Mouse (Mus musculus): Measurements from ENCODE around the gene Rtn1. TPM values are rescaled to one million over a fixed set of nuclear protein-coding genes. Genes with fewer than 3 reads are reported as not detected.

Gene Rtn1
- total and polyA plus RNA-seq, 2 experiments, result 0.46 to 0.76 TPM

DNA sequence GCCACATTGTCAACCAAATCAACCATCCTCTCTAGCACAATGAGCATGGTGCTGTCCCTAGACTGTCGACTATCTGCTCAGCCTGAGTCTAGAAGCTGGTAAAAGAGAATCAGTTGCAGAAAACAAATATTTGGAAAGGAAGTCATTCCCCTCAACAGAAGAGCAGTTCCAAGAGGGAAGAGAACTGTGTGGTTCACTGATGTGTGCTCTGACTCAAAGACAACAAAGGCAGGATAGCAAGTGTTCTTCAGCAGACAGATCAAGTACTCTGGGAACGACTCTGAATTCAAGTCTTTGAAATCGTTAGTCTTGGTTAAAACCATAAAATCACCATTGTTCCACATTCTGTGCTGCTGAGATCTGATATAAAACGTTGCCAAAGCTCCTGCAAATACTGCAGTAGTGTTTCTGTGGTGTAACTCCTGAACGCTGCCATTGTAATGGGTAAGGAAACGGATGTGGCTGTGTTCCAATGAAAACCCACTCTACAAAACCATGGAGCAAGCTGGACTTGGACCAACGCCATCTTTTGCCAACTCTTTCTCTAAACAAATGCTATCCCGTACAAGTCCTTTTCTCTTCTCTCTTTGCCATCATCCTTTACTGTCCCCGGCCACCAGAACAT is 24.5 kb upstream of the Rtn1 start:
- WGBS, result 59% methylated on average over 9 of the region's 9 CpGs
- Histone ChIP-seq H3K36me3 (ENCODE audit: control insufficient read depth, insufficient read depth, low read length) (no peaks in the 10 kb centered on the region), H3K4me1 (ENCODE audit: control insufficient read depth, insufficient read depth, low read length) (no peaks in the 10 kb centered on the region), H3K9ac (ENCODE audit: low read depth, low read length) (no peak overlapping the region), H3K27me3 (ENCODE audit: control insufficient read depth, insufficient read depth, low read length) (no peaks in the 10 kb centered on the region), H3K79me2 (ENCODE audit: control insufficient read depth, insufficient read depth, low read length) (no peaks in the 10 kb centered on the region), H3K27ac (replicated peaks; ENCODE audit: insufficient read depth, low read depth, low read length) (no peak overlapping the region), H3K4me3 (ENCODE audit: insufficient read depth, low read depth, low read length) (no peak overlapping the region)
- no peak for DNase-seq (ENCODE audit: extremely low read depth, low read depth, low spot score)
- no peak for TF ChIP-seq POLR2A (IDR thresholded peaks at IDR 0.05; ENCODE audit: extremely low read depth, insufficient read depth, low read length)

- no peak for DNase-seq (ENCODE audit: extremely low read depth, low read depth, low spot score)
- TF ChIP-seq POLR2A (IDR thresholded peaks at IDR 0.05; ENCODE audit: extremely low read depth, insufficient read depth, low read length) (no peak), CTCF (IDR thresholded peaks at IDR 0.05; ENCODE audit: low read depth, low read length) (no peak)
Measured at GRCm38 (mm10) chr12:72432209-72432608, 23.4 kb upstream of the Rtn1 start.

DNA sequence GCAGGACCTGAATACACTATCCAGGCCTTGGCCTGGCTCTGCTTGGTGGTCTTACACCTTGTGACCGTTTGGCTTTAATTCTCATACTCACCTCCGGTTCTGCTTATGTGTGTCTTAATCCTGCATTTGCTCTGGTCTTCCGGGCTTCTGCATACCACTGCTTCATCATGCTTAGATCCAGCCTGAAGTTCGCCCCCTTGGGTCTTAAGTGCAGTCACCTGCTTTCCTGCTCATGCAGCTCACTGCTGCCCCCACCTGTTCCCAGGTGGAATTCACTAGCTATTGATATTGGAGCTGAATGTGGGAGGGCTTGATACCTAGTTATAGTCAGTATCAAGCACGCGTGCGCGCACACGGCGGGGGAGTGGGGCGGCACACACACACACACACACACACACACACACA is 18.9 kb upstream of the Rtn1 start:
- TF ChIP-seq POLR2A (IDR thresholded peaks at IDR 0.05; ENCODE audit: extremely low read depth, insufficient read depth, low read length) (no peak), CTCF (IDR thresholded peaks at IDR 0.05; ENCODE audit: low read depth, low read length) (peak; percentile 85)
- WGBS, result 17% methylated on average over 11 of the region's 11 CpGs
- Histone ChIP-seq H3K27me3 (ENCODE audit: control insufficient read depth, insufficient read depth, low read length) (no peaks in the 10 kb centered on the region), H3K79me2 (ENCODE audit: control insufficient read depth, insufficient read depth, low read length) (no peaks in the 10 kb centered on the region), H3K36me3 (ENCODE audit: control insufficient read depth, insufficient read depth, low read length) (no peaks in the 10 kb centered on the region), H3K4me1 (ENCODE audit: control insufficient read depth, insufficient read depth, low read length) (no peaks in the 10 kb centered on the region), H3K9ac (ENCODE audit: low read depth, low read length) (no peak overlapping the region), H3K4me3 (ENCODE audit: insufficient read depth, low read depth, low read length) (no peak overlapping the region), H3K27ac (replicated peaks; ENCODE audit: insufficient read depth, low read depth, low read length) (no peak overlapping the region)
- DNase-seq (ENCODE audit: extremely low read depth, low read depth, low spot score), result peak; percentile 36

More at GRCm38 (mm10) chr12:72432209-72432608, 23.4 kb upstream of the Rtn1 start:
- WGBS, result 85% methylated on average over 4 of the region's 4 CpGs
- Histone ChIP-seq H3K79me2 (ENCODE audit: control insufficient read depth, insufficient read depth, low read length) (no peaks in the 10 kb centered on the region), H3K4me1 (ENCODE audit: control insufficient read depth, insufficient read depth, low read length) (no peaks in the 10 kb centered on the region), H3K36me3 (ENCODE audit: control insufficient read depth, insufficient read depth, low read length) (no peaks in the 10 kb centered on the region), H3K27ac (replicated peaks; ENCODE audit: insufficient read depth, low read depth, low read length) (no peak overlapping the region), H3K27me3 (ENCODE audit: control insufficient read depth, insufficient read depth, low read length) (no peaks in the 10 kb centered on the region), H3K4me3 (ENCODE audit: insufficient read depth, low read depth, low read length) (no peak overlapping the region), H3K9ac (ENCODE audit: low read depth, low read length) (no peak overlapping the region)

DNA sequence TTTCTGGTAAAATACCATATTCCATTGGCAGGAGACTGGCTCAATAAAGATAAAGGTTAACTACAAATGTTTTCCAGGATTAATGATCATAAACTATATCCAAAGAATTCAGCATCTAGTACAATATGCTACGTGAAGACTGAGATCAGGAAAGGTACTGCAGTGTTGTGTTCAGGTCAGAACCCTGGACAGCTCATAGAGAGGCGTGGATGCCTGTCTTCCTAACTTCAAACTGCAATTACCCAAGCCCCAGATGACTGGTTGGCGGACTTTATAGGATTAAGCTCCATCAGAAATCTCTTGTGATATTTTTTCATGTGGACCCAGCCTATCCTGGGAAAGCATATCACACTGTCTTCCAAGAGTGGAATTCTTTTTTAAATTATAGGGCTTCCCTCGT is 13.8 kb upstream of the Rtn1 start:
- Histone ChIP-seq H3K36me3 (ENCODE audit: control insufficient read depth, insufficient read depth, low read length) (no peaks in the 10 kb centered on the region), H3K27ac (replicated peaks; ENCODE audit: insufficient read depth, low read depth, low read length) (no peak overlapping the region), H3K4me3 (ENCODE audit: insufficient read depth, low read depth, low read length) (no peak overlapping the region), H3K4me1 (ENCODE audit: control insufficient read depth, insufficient read depth, low read length) (no peaks in the 10 kb centered on the region), H3K79me2 (ENCODE audit: control insufficient read depth, insufficient read depth, low read length) (no peaks in the 10 kb centered on the region), H3K9ac (ENCODE audit: low read depth, low read length) (no peak overlapping the region), H3K27me3 (ENCODE audit: control insufficient read depth, insufficient read depth, low read length) (peaks cover 7% of the 10 kb centered on the region; the same call in 1 of the 2 replicates)
- no peak for DNase-seq (ENCODE audit: extremely low read depth, low read depth, low spot score)
- TF ChIP-seq POLR2A (IDR thresholded peaks at IDR 0.05; ENCODE audit: extremely low read depth, insufficient read depth, low read length), result no peak
- no peak for TF ChIP-seq CTCF (IDR thresholded peaks at IDR 0.05; ENCODE audit: low read depth, low read length)
- 46% methylated on average over 4 of the region's 4 CpGs for WGBS

DNA sequence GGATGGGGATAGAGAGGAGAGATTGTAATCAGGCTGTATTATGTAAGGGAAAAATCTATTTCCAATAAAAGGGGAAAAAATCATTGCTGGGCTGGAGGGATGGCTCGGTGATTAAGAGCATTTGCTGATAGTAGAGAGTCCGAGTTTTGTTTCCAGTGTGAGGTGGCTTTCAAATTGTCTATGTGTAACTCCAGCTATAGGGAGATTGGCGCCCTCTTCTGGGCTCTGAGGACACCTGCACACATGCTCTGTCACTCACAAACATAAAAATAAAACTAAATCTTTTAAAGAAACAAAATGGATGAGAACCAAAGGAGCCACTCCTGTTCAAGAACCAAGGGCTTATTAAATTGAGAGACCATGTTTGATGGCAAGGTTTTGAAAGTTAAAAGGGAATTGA is 8.9 kb upstream of the Rtn1 start:
- peak; percentile 73 for TF ChIP-seq CTCF (IDR thresholded peaks at IDR 0.05; ENCODE audit: low read depth, low read length)
- TF ChIP-seq POLR2A (IDR thresholded peaks at IDR 0.05; ENCODE audit: extremely low read depth, insufficient read depth, low read length), result no peak
- Histone ChIP-seq H3K4me3 (ENCODE audit: insufficient read depth, low read depth, low read length) (no peak overlapping the region), H3K4me1 (ENCODE audit: control insufficient read depth, insufficient read depth, low read length) (no peaks in the 10 kb centered on the region), H3K27me3 (ENCODE audit: control insufficient read depth, insufficient read depth, low read length) (peaks cover 7% of the 10 kb centered on the region; the same call in 1 of the 2 replicates), H3K79me2 (ENCODE audit: control insufficient read depth, insufficient read depth, low read length) (no peaks in the 10 kb centered on the region), H3K27ac (replicated peaks; ENCODE audit: insufficient read depth, low read depth, low read length) (no peak overlapping the region), H3K9ac (ENCODE audit: low read depth, low read length) (no peak overlapping the region), H3K36me3 (ENCODE audit: control insufficient read depth, insufficient read depth, low read length) (no peaks in the 10 kb centered on the region)
- DNase-seq (ENCODE audit: extremely low read depth, low read depth, low spot score), result peak; percentile 51
- 32% methylated on average over 3 of the region's 3 CpGs for WGBS

DNA sequence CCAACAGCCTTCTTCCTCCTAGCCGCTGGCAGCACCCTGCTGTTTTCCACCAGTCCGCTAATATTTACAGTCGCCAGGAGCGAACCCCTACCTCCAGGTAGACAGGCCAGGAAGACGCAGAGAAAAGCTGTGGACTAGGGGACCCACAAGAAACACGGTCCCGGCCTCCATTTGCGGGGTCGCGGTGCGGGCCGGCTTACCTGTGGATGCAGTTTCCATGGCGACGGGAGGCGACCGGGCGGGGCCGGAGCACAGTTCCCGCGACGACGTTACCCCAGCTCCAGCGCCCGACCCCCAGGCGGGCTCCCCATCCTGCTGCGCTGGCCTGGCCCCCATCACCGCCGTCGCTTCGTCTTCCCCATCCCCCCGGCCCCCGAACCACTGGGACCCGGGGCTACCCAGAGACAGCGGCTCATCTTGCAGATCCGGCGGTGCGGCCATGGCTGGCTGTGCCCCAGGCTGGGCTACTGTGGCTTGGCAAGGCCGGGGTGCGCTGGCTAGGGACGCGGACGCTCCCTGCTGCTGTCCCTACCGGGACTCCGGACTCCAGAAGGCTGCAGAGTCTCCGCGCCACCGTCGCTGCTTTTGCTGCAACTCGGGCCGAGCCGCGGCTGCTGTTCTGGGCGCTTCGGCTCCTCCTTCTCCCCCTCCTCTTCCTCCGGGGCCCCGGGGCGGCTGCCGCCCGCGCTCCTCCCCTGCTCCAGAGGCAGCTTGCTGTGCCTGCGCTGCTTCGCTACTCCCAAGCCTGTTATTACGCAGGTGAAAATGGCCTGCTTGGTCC is 553 bp downstream of the Rtn1 start:
- TF ChIP-seq POLR2A (IDR thresholded peaks at IDR 0.05; ENCODE audit: extremely low read depth, insufficient read depth, low read length), result no peak
- no peak for TF ChIP-seq CTCF (IDR thresholded peaks at IDR 0.05; ENCODE audit: low read depth, low read length)
- Histone ChIP-seq H3K36me3 (ENCODE audit: control insufficient read depth, insufficient read depth, low read length) (no peaks in the 10 kb centered on the region), H3K9ac (ENCODE audit: low read depth, low read length) (peak overlapping the region; percentile 57), H3K27me3 (ENCODE audit: control insufficient read depth, insufficient read depth, low read length) (peaks cover 15% of the 10 kb centered on the region), H3K79me2 (ENCODE audit: control insufficient read depth, insufficient read depth, low read length) (no peaks in the 10 kb centered on the region), H3K4me3 (ENCODE audit: insufficient read depth, low read depth, low read length) (peak overlapping the region; percentile 64), H3K4me1 (ENCODE audit: control insufficient read depth, insufficient read depth, low read length) (peaks cover 2% of the 10 kb centered on the region), H3K27ac (replicated peaks; ENCODE audit: insufficient read depth, low read depth, low read length) (no peak overlapping the region)
- 1% methylated on average over 62 of the region's 63 CpGs for WGBS
- DNase-seq (ENCODE audit: extremely low read depth, low read depth, low spot score), result no peak

All from liver, adult 2 months (tissue).